Mouse (Mus musculus): ENCODE measurements at regions not wholly inside any gene's neighbourhood (a gene's known extent, or its start where the extent isn't known, plus 50 kb on each side); places are given as distances from the start of the nearest gene placed in this dataset.
A peak's percentile ranks its signal among the peaks of the same experiment; 100 is the strongest.

DNA sequence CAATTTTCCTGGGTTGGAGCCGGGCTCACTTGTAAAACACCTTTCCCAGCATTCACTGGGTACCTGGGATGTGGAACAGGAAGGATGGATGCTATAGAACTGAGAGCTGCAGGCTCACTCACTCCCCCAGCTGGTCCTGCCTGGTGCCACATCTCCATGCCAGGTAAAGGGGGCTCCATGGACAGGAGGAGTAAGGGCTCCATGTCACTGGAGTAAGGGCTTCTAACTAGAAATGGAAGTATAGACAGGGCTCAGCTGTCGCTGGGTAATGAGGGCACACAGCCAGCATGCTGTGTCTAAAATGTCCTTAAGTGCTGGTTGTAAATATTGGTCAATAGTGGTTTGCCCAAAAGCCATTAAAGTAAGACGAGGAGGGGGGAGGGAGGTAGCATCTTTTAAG is 99.4 kb upstream of the Gpr12 start:
- H3K4me3 ChIP-seq: no peak overlapping the region
- no peaks in the 10 kb centered on the region for H3K36me3 ChIP-seq
- no peaks in the 10 kb centered on the region for H3K4me1 ChIP-seq
- H3K27ac ChIP-seq: no peak overlapping the region
- 65% methylated on average over 3 of the region's 3 CpGs for WGBS
- no peaks in the 10 kb centered on the region for H3K9me3 ChIP-seq
- no peak overlapping the region for H3K4me2 ChIP-seq
- no peak overlapping the region for H3K9ac ChIP-seq
- ATAC-seq (ENCODE audit: insufficient number of reproducible peaks, insufficient read depth, low FRiP score, low TSS enrichment, low read depth): no peak
- no peaks in the 10 kb centered on the region for H3K27me3 ChIP-seq

GRCm38 (mm10) chr5:146683554-146683953 is 98.5 kb upstream of the Gpr12 start:
- Histone ChIP-seq H3K4me3 (no peak overlapping the region), H3K4me1 (no peaks in the 10 kb centered on the region), H3K27me3 (no peaks in the 10 kb centered on the region), H3K4me2 (no peak overlapping the region), H3K9me3 (no peaks in the 10 kb centered on the region), H3K9ac (no peak overlapping the region), H3K27ac (no peak overlapping the region), H3K36me3 (no peaks in the 10 kb centered on the region)
- ATAC-seq (ENCODE audit: insufficient number of reproducible peaks, insufficient read depth, low FRiP score, low TSS enrichment, low read depth): no peak
- WGBS: 58% methylated on average over 8 of the region's 8 CpGs

- Histone ChIP-seq H3K36me3 (no peaks in the 10 kb centered on the region), H3K4me2 (no peak overlapping the region), H3K27me3 (no peaks in the 10 kb centered on the region), H3K9me3 (no peaks in the 10 kb centered on the region), H3K9ac (no peak overlapping the region), H3K4me3 (no peak overlapping the region), H3K27ac (no peak overlapping the region), H3K4me1 (no peaks in the 10 kb centered on the region)
- ATAC-seq (ENCODE audit: insufficient number of reproducible peaks, insufficient read depth, low FRiP score, low TSS enrichment, low read depth): no peak
- WGBS: 60% methylated on average over 5 of the region's 5 CpGs
These were observed 97.9 kb upstream of the Gpr12 start for GRCm38 (mm10) chr5:146682893-146683292.

DNA sequence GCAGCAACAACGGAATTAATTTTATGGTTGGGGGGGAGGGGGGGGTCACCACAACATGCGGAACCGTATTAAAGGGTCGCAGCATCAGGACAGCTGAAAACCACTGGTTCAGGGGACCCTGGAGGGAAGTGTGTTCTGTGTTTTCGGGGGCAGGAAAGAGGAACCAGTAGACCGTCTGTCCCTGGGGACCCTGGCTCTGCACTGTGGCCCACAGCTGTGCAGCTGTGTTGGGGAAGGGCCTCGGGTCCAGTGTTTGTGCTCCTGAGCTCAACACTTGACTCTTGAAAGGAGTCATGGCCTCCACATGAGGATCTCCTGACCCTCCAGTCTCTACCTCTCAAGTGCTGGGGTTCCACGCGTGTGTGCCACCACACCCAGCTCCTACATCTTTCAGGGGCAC is 96.5 kb upstream of the Gpr12 start:
- Histone ChIP-seq H3K27me3 (no peaks in the 10 kb centered on the region), H3K4me1 (no peaks in the 10 kb centered on the region), H3K9me3 (no peaks in the 10 kb centered on the region), H3K4me2 (no peak overlapping the region), H3K4me3 (no peak overlapping the region), H3K27ac (no peak overlapping the region), H3K36me3 (no peaks in the 10 kb centered on the region), H3K9ac (no peak overlapping the region)
- no peak for ATAC-seq (ENCODE audit: insufficient number of reproducible peaks, insufficient read depth, low FRiP score, low TSS enrichment, low read depth)
- 84% methylated on average over 9 of the region's 9 CpGs for WGBS

GRCm38 (mm10) chr5:146679198-146679681 is 94.2 kb upstream of the Gpr12 start:
- no peak for ATAC-seq (ENCODE audit: insufficient number of reproducible peaks, insufficient read depth, low FRiP score, low TSS enrichment, low read depth)
- H3K9ac ChIP-seq: no peak overlapping the region
- no peaks in the 10 kb centered on the region for H3K36me3 ChIP-seq
- H3K27ac ChIP-seq: no peak overlapping the region
- H3K4me3 ChIP-seq: no peak overlapping the region
- no peaks in the 10 kb centered on the region for H3K4me1 ChIP-seq
- WGBS: 77% methylated on average over 6 of the region's 6 CpGs
- no peaks in the 10 kb centered on the region for H3K27me3 ChIP-seq
- H3K4me2 ChIP-seq: no peak overlapping the region
- H3K9me3 ChIP-seq: no peaks in the 10 kb centered on the region

- no peaks in the 10 kb centered on the region for H3K27me3 ChIP-seq
- no peak overlapping the region for H3K9ac ChIP-seq
- 75% methylated on average over 10 of the region's 10 CpGs for WGBS
- H3K4me3 ChIP-seq: no peak overlapping the region
- H3K4me2 ChIP-seq: no peak overlapping the region
- no peak for ATAC-seq (ENCODE audit: insufficient number of reproducible peaks, insufficient read depth, low FRiP score, low TSS enrichment, low read depth)
- H3K9me3 ChIP-seq: no peaks in the 10 kb centered on the region
- H3K36me3 ChIP-seq: no peaks in the 10 kb centered on the region
- H3K27ac ChIP-seq: no peak overlapping the region
- no peaks in the 10 kb centered on the region for H3K4me1 ChIP-seq
These were observed 93.7 kb upstream of the Gpr12 start for GRCm38 (mm10) chr5:146678775-146679170.

- no peaks in the 10 kb centered on the region for H3K4me1 ChIP-seq
- no peaks in the 10 kb centered on the region for H3K36me3 ChIP-seq
- no peak overlapping the region for H3K4me2 ChIP-seq
- no peak for ATAC-seq (ENCODE audit: insufficient number of reproducible peaks, insufficient read depth, low FRiP score, low TSS enrichment, low read depth)
- 74% methylated on average over 13 of the region's 13 CpGs for WGBS
- no peaks in the 10 kb centered on the region for H3K9me3 ChIP-seq
- no peaks in the 10 kb centered on the region for H3K27me3 ChIP-seq
- H3K9ac ChIP-seq: no peak overlapping the region
- H3K4me3 ChIP-seq: no peak overlapping the region
- no peak overlapping the region for H3K27ac ChIP-seq
These were observed 93.2 kb upstream of the Gpr12 start for GRCm38 (mm10) chr5:146678049-146678774.

- 76% methylated on average over 8 of the region's 8 CpGs for WGBS
- Histone ChIP-seq H3K4me3 (no peak overlapping the region), H3K27ac (no peak overlapping the region), H3K36me3 (no peaks in the 10 kb centered on the region), H3K4me2 (no peak overlapping the region), H3K27me3 (no peaks in the 10 kb centered on the region), H3K4me1 (no peaks in the 10 kb centered on the region), H3K9ac (no peak overlapping the region), H3K9me3 (no peaks in the 10 kb centered on the region; the same call in 1 of the 2 replicates)
- no peak for ATAC-seq (ENCODE audit: insufficient number of reproducible peaks, insufficient read depth, low FRiP score, low TSS enrichment, low read depth)
These were observed 92.1 kb upstream of the Gpr12 start for GRCm38 (mm10) chr5:146677151-146677515.

DNA sequence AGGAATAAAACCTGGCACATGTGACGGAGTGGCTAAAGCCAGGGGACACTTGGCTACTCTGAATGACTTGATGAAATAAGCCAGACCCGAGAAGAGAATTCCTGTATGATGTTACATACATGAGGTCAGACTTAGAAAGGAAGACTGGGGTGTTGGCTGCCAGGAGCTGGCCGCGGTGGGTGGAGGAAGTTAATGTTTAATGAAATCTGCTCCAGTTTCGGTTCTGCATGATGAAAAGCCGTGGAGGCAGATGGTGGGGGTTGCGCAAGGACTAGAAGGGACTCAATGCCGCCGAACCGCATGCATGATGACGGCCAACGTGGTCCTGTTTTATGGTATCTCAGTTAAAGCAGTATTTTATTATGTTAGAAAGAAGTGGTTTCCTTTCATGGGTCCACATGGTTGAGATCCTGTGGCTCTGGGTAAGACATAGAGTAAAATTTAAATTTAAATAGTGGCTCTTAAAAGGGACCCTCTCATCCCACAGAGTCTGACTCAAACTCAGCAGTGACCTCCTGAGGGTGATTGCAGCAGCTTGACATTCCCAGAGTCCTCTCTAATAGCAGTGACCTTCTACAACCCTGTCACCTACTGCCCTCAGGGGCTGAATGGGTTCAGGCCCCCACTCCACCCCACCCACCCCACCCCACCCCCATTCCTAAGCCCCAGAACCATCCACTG is 91.6 kb upstream of the Gpr12 start:
- Histone ChIP-seq H3K27me3 (no peaks in the 10 kb centered on the region), H3K36me3 (no peaks in the 10 kb centered on the region), H3K9ac (no peak overlapping the region), H3K4me1 (no peaks in the 10 kb centered on the region), H3K4me3 (no peak overlapping the region), H3K27ac (no peak overlapping the region), H3K4me2 (no peak overlapping the region), H3K9me3 (no peaks in the 10 kb centered on the region; the same call in 1 of the 2 replicates)
- ATAC-seq (ENCODE audit: insufficient number of reproducible peaks, insufficient read depth, low FRiP score, low TSS enrichment, low read depth): no peak
- WGBS: 72% methylated on average over 12 of the region's 12 CpGs

- H3K4me2 ChIP-seq: no peak overlapping the region
- H3K4me3 ChIP-seq: no peak overlapping the region
- no peak overlapping the region for H3K27ac ChIP-seq
- no peaks in the 10 kb centered on the region for H3K36me3 ChIP-seq
- no peak for ATAC-seq (ENCODE audit: insufficient number of reproducible peaks, insufficient read depth, low FRiP score, low TSS enrichment, low read depth)
- no peaks in the 10 kb centered on the region for H3K27me3 ChIP-seq
- 93% methylated on average over 4 of the region's 4 CpGs for WGBS
- H3K9me3 ChIP-seq: no peaks in the 10 kb centered on the region; the same call in 1 of the 2 replicates
- H3K9ac ChIP-seq: no peak overlapping the region
- H3K4me1 ChIP-seq: no peaks in the 10 kb centered on the region
These were observed 90.8 kb upstream of the Gpr12 start for GRCm38 (mm10) chr5:146675887-146676277.

DNA sequence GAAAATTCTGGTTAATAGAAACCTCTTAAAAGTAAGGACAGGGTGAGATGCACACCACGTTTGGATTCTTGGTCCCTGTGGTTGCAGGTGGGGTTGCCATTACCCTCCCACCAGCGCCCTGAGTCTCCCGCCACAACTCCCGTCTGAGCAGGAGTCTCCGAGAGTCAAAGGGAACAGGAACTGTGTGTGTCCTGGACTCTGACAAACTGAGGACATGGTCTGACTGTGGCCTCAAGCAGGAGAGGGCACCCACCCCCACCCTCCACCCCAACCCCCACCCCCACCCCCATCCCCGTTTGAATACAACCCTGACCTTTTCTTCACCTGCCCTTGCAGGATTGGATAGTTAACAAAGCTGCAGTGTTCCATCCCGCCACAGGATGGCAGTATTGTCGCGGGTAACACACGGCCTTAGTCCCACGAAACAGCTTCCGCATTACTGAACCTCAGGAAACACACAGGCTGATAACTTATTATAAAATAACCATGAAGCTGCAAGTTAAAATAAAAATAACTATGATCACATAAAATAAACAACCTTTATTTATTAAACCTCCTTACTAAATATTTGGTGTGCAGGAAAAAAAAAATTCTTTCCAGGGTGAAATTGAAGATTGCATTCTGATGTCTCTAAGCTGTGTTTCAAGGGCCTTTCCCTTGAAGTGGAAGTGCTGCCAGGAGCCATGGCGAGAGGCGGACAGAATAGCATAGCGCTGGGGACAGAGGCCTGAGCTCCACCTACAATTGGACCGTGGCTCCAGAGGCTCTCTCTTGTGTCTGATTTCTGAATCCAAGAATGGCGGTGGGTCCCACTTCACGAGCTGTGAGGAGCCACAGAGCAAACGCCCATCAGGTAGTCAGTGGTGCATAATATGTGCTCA is 90.2 kb upstream of the Gpr12 start:
- ATAC-seq (ENCODE audit: insufficient number of reproducible peaks, insufficient read depth, low FRiP score, low TSS enrichment, low read depth): peak; percentile 58; the same call in 1 of the 2 replicates
- WGBS: 21% methylated on average over 19 of the region's 19 CpGs

More for the DNA sequence above, 90.2 kb upstream of the Gpr12 start:
- Histone ChIP-seq H3K4me3 (no peak overlapping the region), H3K27ac (no peak overlapping the region), H3K36me3 (no peaks in the 10 kb centered on the region), H3K9ac (no peak overlapping the region), H3K9me3 (no peaks in the 10 kb centered on the region; the same call in 1 of the 2 replicates), H3K27me3 (no peaks in the 10 kb centered on the region), H3K4me1 (no peaks in the 10 kb centered on the region), H3K4me2 (no peak overlapping the region)

All from embryonic facial prominence, embryonic 13.5 days (tissue).